Comparison of ENCODE assay signal across 14 mouse cellular contexts in genomic region chr3:154800888-154801429, GRCm38 (mm10).
DNase-seq lines count a peak whose midpoint lies in the region; ATAC-seq lines count a peak whose summit lies in the region.
"Had no signal": no experiment of that assay in that cellular context is flagged by ENCODE, and none has a peak within 500 bp of the region (broad histone marks: within the 10 kb centered on the region; RNA-seq: fewer than 3 reads in every experiment).

No protein-coding gene starts in this region.

- 0 out of 2 replicates have a peak, but pooled peaks have one; percentile 18 for ATAC-seq in midbrain, embryonic 15.5 days (replicated peaks)
- no peak for ATAC-seq in midbrain, embryonic 11.5 days (ENCODE audit: low FRiP score)
- ATAC-seq: lung, postnatal 0 days had no signal

- no peaks in the 10 kb centered on the region for H3K27me3 ChIP-seq in midbrain, embryonic 15.5 days (replicated peaks)
- H3K27me3 ChIP-seq in midbrain, embryonic 11.5 days (ENCODE audit: control insufficient read depth, insufficient read depth, low read length) = no peaks in the 10 kb centered on the region

- peak; percentile 11 to 14 for DNase-seq in cerebellum, postnatal 36 days
- DNase-seq in cerebellum, adult 18-20 months = no peak
- DNase-seq in midbrain, embryonic 11.5 days (ENCODE audit: low spot score, missing footprints) = no peak
- peak; percentile 28 to 48 for DNase-seq in kidney, adult 8-10 months
- DNase-seq in ovary, postnatal 36 days (ENCODE audit: low spot score) = peak; percentile 14
- no peak for DNase-seq in embryo, embryonic 10.5 days (ENCODE audit: low spot score)
- DNase-seq in left cerebral cortex, postnatal 36 days (ENCODE audit: low spot score in 2 of 2) = no peak
- DNase-seq: B cell, adult 2 months; embryo, embryonic 11 days; heart, adult 18-20 months; layer of hippocampus, adult 9-11 months; spleen, adult 18-20 months had no signal

- H3K27ac ChIP-seq in midbrain, embryonic 15.5 days = no peak overlapping the region
- no peak overlapping the region for H3K27ac ChIP-seq in midbrain, embryonic 11.5 days (ENCODE audit: low read depth, low read length)

- no peaks in the 10 kb centered on the region for H3K9me3 ChIP-seq in midbrain, embryonic 15.5 days
- no peaks in the 10 kb centered on the region for H3K9me3 ChIP-seq in midbrain, embryonic 11.5 days (ENCODE audit: control insufficient read depth, low read length)

- H3K36me3 ChIP-seq in midbrain, embryonic 15.5 days (replicated peaks) = no peaks in the 10 kb centered on the region
- H3K36me3 ChIP-seq in midbrain, embryonic 11.5 days (ENCODE audit: control insufficient read depth, insufficient read depth, low read length) = no peaks in the 10 kb centered on the region

- H3K4me1 ChIP-seq in midbrain, embryonic 15.5 days = peaks cover 12% of the 10 kb centered on the region
- H3K4me1 ChIP-seq in midbrain, embryonic 11.5 days (ENCODE audit: control insufficient read depth, insufficient read depth, low read length) = no peaks in the 10 kb centered on the region

- no peak overlapping the region for H3K9ac ChIP-seq in midbrain, embryonic 15.5 days
- no peak overlapping the region for H3K9ac ChIP-seq in midbrain, embryonic 11.5 days (ENCODE audit: low read length)

- WGBS in midbrain, embryonic 15.5 days = 65% methylated on average over 8 of the region's 8 CpGs
- 86% methylated on average over 8 of the region's 8 CpGs for WGBS in midbrain, embryonic 11.5 days

- H3K4me2 ChIP-seq in midbrain, embryonic 15.5 days = no peak overlapping the region
- H3K4me2 ChIP-seq in midbrain, embryonic 11.5 days = no peak overlapping the region

- no peak overlapping the region for H3K4me3 ChIP-seq in midbrain, embryonic 15.5 days
- no peak overlapping the region for H3K4me3 ChIP-seq in midbrain, embryonic 11.5 days (ENCODE audit: low read depth, low read length)

- intact Hi-C loops in left cerebral cortex, postnatal 36 days (cut with DNase I) = no loop called here

Comparison
In these comparisons a context has a peak if more than half of its experiments do, and no peak if none do; other contexts are left out.
1. DNase-seq: peak in cerebellum, postnatal 36 days (2 of 2), kidney, adult 8-10 months (2 of 2) and ovary, postnatal 36 days (single experiment); none in cerebellum, adult 18-20 months (0 of 2), midbrain, embryonic 11.5 days (single experiment), embryo, embryonic 10.5 days (single experiment) and left cerebral cortex, postnatal 36 days (0 of 2).